In genomic region chr10:3325447-3325846, GRCm38 (mm10) we compare ENCODE assay signal across 11 mouse cellular contexts. TPM values are rescaled to one million over a fixed set of nuclear protein-coding genes. Genes with fewer than 3 reads are reported as not detected.
DNase-seq lines count a peak whose midpoint lies in the region; ATAC-seq lines count a peak whose summit lies in the region.
"Had no signal": no experiment of that assay in that cellular context is flagged by ENCODE, and none has a peak within 500 bp of the region (broad histone marks: within the 10 kb centered on the region; RNA-seq: fewer than 3 reads in every experiment).

No protein-coding gene starts in this region.

- H3K4me1 ChIP-seq in heart, embryonic 11.5 days (ENCODE audit: control insufficient read depth, insufficient read depth, low read length) = no peaks in the 10 kb centered on the region
- H3K4me1 ChIP-seq in midbrain, embryonic 11.5 days (ENCODE audit: control insufficient read depth, insufficient read depth, low read length) = no peaks in the 10 kb centered on the region
- H3K4me1 ChIP-seq in hindbrain, embryonic 13.5 days (replicated peaks) = no peaks in the 10 kb centered on the region
- H3K4me1 ChIP-seq: hindbrain, embryonic 15.5 days had no signal

- peak; percentile 49 to 68 for DNase-seq in heart, postnatal 10 days
- DNase-seq in 3134 (ENCODE audit: extremely low read depth, insufficient read length, low spot score) = peak; percentile 18
- DNase-seq in adrenal gland, adult 2 months = peak; percentile 66
- peak; percentile 44 to 62 for DNase-seq in kidney, postnatal 25 days
- no peak for DNase-seq in midbrain, embryonic 11.5 days (ENCODE audit: low spot score, missing footprints)

- WGBS in heart, embryonic 11.5 days (ENCODE audit: insufficient replicate concordance) = 86% methylated on average over 1 of the region's 1 CpGs
- 97% methylated on average over 1 of the region's 1 CpGs for WGBS in midbrain, embryonic 11.5 days
- WGBS in hindbrain, embryonic 13.5 days = 100% methylated on average over 1 of the region's 1 CpGs

- H3K9ac ChIP-seq in heart, embryonic 11.5 days (ENCODE audit: low read depth, low read length) = no peak overlapping the region
- H3K9ac ChIP-seq in midbrain, embryonic 11.5 days (ENCODE audit: low read length) = no peak overlapping the region
- H3K9ac ChIP-seq in hindbrain, embryonic 13.5 days = no peak overlapping the region
- H3K9ac ChIP-seq: hindbrain, embryonic 15.5 days had no signal

- no peaks in the 10 kb centered on the region for H3K27me3 ChIP-seq in heart, embryonic 11.5 days (ENCODE audit: control insufficient read depth, insufficient read depth, low read length)
- no peaks in the 10 kb centered on the region for H3K27me3 ChIP-seq in midbrain, embryonic 11.5 days (ENCODE audit: control insufficient read depth, insufficient read depth, low read length)
- H3K27me3 ChIP-seq in hindbrain, embryonic 13.5 days = no peaks in the 10 kb centered on the region
- H3K27me3 ChIP-seq: hindbrain, embryonic 15.5 days had no signal

- ATAC-seq in heart, embryonic 11.5 days (replicated peaks; ENCODE audit: insufficient number of reproducible peaks, low FRiP score, low TSS enrichment) = no peak
- ATAC-seq in midbrain, embryonic 11.5 days (ENCODE audit: low FRiP score) = no peak
- no peak for ATAC-seq in erythroid progenitor cell, adult 5-6 weeks (replicated peaks; ENCODE audit: low FRiP score, poor library complexity, severe bottlenecking)
- ATAC-seq in hindbrain, embryonic 13.5 days (ENCODE audit: low FRiP score) = no peak

- H3K36me3 ChIP-seq in heart, embryonic 11.5 days (ENCODE audit: control insufficient read depth, insufficient read depth, low read length) = no peaks in the 10 kb centered on the region
- H3K36me3 ChIP-seq in midbrain, embryonic 11.5 days (ENCODE audit: control insufficient read depth, insufficient read depth, low read length) = no peaks in the 10 kb centered on the region
- no peaks in the 10 kb centered on the region for H3K36me3 ChIP-seq in hindbrain, embryonic 13.5 days
- H3K36me3 ChIP-seq: hindbrain, embryonic 15.5 days had no signal

- no peaks in the 10 kb centered on the region; the same call in none of the 2 replicates for H3K9me3 ChIP-seq in heart, embryonic 11.5 days (replicated peaks; ENCODE audit: control insufficient read depth, low read length)
- H3K9me3 ChIP-seq in midbrain, embryonic 11.5 days (ENCODE audit: control insufficient read depth, low read length) = peaks cover 4% of the 10 kb centered on the region; the same call in 1 of the 2 replicates
- H3K9me3 ChIP-seq in hindbrain, embryonic 13.5 days = no peaks in the 10 kb centered on the region
- H3K9me3 ChIP-seq: hindbrain, embryonic 15.5 days had no signal

- no peak overlapping the region for H3K4me3 ChIP-seq in heart, embryonic 11.5 days (ENCODE audit: low read depth, low read length)
- H3K4me3 ChIP-seq in midbrain, embryonic 11.5 days (ENCODE audit: low read depth, low read length) = no peak overlapping the region
- H3K4me3 ChIP-seq in hindbrain, embryonic 13.5 days = no peak overlapping the region
- H3K4me3 ChIP-seq: hindbrain, embryonic 15.5 days had no signal

- intact Hi-C loops in heart, postnatal 10 days (cut with DNase I) = no loop called here

- no peak overlapping the region for H3K27ac ChIP-seq in heart, embryonic 11.5 days (ENCODE audit: low read depth, low read length)
- no peak overlapping the region for H3K27ac ChIP-seq in midbrain, embryonic 11.5 days (ENCODE audit: low read depth, low read length)
- H3K27ac ChIP-seq in hindbrain, embryonic 13.5 days = no peak overlapping the region
- H3K27ac ChIP-seq: hindbrain, embryonic 15.5 days; macrophage had no signal

- no peak overlapping the region for H3K4me2 ChIP-seq in heart, embryonic 11.5 days
- H3K4me2 ChIP-seq in midbrain, embryonic 11.5 days = no peak overlapping the region
- no peak overlapping the region for H3K4me2 ChIP-seq in hindbrain, embryonic 13.5 days
- H3K4me2 ChIP-seq: hindbrain, embryonic 15.5 days had no signal

RNA-seq across cellular contexts. Expression of gene Ppp1r14c, which starts 40.4 kb away (rescaled TPM):
- 100 to 1,000 TPM; 252 to 325 TPM for total RNA-seq in heart, postnatal 10 days (2021)
- polyA plus RNA-seq in heart, embryonic 11.5 days (2014; fragmentation: Nextera tagmentation; extraction: Ambion mirVana) = 170 and 202 TPM in 2 replicates
- 10 to 100 TPM in 1 of 2 experiments, 1 to 10 TPM in 1; 8.6 to 15.5 TPM for total RNA-seq in adrenal gland, adult 2 months (2021)
- 7.7 and 10.4 TPM in 2 replicates for polyA plus RNA-seq in adrenal gland, adult 2 months (2012; rRNA removed)
- polyA plus RNA-seq in midbrain, embryonic 11.5 days (2014; fragmentation: Nextera tagmentation; extraction: Ambion mirVana) = 4.7 and 4.8 TPM in 2 replicates
- total RNA-seq in erythroid progenitor cell, adult 5-6 weeks (2015; ENCODE audit: low replicate concordance) = not detected in 2 replicates
- not detected in 2 replicates for total RNA-seq in erythroid progenitor cell, adult 5-6 weeks (2017; ENCODE audit: low replicate concordance)
- polyA plus RNA-seq in hindbrain, embryonic 13.5 days (2015; fragmentation: Nextera tagmentation; extraction: Ambion mirVana) = 42.6 and 43.3 TPM in 2 replicates
- polyA plus RNA-seq: macrophage had no signal

RNA-seq across cellular contexts. Expression of gene H60c, which starts 57.9 kb away (rescaled TPM):
- not detected for total RNA-seq in heart, postnatal 10 days (2021)
- not detected in 2 replicates for polyA plus RNA-seq in heart, embryonic 11.5 days (2014; fragmentation: Nextera tagmentation; extraction: Ambion mirVana)
- not detected for total RNA-seq in adrenal gland, adult 2 months (2021)
- polyA plus RNA-seq in adrenal gland, adult 2 months (2012; rRNA removed) = 0.07 TPM in 1 of 2 replicates, not detected in the other
- not detected in 2 replicates for polyA plus RNA-seq in midbrain, embryonic 11.5 days (2014; fragmentation: Nextera tagmentation; extraction: Ambion mirVana)
- total RNA-seq in erythroid progenitor cell, adult 5-6 weeks (2015; ENCODE audit: low replicate concordance) = not detected in 2 replicates
- total RNA-seq in erythroid progenitor cell, adult 5-6 weeks (2017; ENCODE audit: low replicate concordance) = not detected in 2 replicates
- polyA plus RNA-seq in hindbrain, embryonic 13.5 days (2015; fragmentation: Nextera tagmentation; extraction: Ambion mirVana) = not detected in 2 replicates
- polyA plus RNA-seq: embryonic facial prominence, embryonic 11.5 days; hindbrain, embryonic 15.5 days; macrophage had no signal
